Mouse (Mus musculus): ENCODE measurements around the gene Polr3e. TPM values are rescaled to one million over a fixed set of nuclear protein-coding genes. Genes with fewer than 3 reads are reported as not detected.
A peak's percentile ranks its signal among the peaks of the same experiment; 100 is the strongest.
"Not testable (repeated sequence)": the region's sequence is repeated elsewhere in the genome, so short reads cannot be mapped to it uniquely, and the experiment has no call there.

Gene Polr3e
- total RNA-seq, 1 experiment from 2014 or later: 26.5 TPM

- not testable (repeated sequence) for DNase-seq
Measured at GRCm38 (mm10) chr7:120911268-120911667, 6.3 kb upstream of the Polr3e start.

GRCm38 (mm10) chr7:120913332-120913731 is 4.2 kb upstream of the Polr3e start:
- no peak for DNase-seq

DNA sequence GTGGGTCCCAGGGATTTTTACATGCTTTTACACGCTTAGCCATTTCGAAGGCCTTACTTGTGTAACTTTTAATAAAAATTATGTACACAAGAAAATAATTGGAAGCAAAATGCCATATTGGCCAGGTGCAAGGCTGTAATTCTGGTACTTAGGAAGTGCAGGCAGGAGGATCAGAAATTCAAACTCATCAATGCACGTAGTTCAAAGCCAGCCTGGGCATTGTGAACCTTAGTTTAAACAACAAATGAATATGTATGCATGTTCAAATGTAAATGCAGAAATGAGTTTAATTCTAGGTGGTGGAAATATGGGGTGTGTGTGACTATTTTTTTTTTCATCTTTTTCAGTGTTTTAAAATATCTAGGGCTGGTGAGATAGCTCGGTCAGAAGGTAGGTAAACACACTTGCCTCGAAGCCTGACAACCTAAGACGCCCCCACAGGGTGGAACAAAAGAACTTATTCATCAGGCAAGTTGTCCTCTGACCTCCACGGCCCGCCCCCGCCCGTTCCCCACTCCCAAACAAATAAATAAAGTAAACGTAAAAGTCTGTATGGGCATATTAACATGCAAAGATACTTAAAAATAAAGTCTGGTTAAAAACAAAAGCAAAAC is 1.2 kb upstream of the Polr3e start:
- no peak for DNase-seq

DNA sequence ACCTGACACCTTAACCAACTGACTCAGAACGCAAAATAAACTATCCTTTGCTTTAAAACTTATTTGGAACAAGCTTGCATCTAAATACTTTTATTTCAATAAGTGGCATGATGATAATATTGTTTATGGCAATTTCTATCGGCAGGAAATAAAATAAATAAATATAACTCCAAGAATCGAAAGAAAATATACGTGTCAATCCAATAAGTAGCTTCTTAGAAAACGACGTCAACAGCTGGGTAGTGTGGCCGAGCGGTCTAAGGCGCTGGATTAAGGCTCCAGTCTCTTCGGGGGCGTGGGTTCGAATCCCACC is 309 bp upstream of the Polr3e start:
- no peak for DNase-seq

DNA sequence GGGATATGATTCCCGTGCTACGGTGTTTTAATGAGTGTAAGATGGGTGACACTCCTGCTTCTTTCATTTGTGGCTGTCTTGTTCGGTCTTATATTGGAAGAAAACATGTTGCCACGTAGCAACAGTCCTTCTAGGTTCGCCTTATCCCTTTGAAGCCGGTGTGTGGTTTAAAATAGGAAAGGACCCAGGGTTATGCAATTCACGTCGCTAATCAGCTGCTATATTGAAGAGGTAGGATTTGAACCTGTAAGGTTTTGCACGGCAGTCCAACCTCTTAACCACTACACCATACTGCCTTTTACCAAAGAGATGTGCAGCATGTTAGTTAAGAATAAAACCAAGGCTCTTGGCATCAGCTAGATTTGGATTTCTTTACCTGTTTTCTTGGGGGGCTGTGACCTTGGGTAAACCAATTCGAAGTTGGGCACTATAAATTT is 1.0 kb downstream of the Polr3e start:
- no peak for DNase-seq

- DNase-seq: no peak
Measured at GRCm38 (mm10) chr7:120933110-120933509, 15.6 kb downstream of the Polr3e start.

DNA sequence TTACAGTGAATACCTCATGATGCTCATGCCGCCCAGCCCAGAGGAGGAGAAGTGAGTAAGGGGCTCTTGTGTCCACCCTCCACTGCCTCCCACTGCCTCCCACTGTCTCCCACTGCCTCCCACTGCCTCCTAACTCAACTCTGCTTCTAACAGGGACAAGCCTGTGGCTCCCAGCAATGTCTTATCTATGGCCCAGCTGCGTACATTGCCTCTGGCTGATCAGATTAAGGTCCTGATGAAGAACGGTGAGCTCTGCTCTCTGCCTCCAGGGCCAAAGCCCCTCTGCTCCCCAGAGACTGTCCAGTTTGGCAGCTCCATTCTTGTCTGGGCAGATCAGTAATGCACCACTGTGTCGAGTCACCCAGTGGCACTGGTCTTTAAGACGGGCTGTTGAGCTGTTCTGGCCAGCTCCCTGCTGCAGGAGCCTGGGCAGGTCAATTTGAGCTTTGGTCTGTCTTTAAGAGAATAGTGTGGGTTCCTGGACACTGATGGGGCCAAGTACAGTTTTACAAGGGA is 16.2 kb downstream of the Polr3e start:
- DNase-seq: no peak

DNA sequence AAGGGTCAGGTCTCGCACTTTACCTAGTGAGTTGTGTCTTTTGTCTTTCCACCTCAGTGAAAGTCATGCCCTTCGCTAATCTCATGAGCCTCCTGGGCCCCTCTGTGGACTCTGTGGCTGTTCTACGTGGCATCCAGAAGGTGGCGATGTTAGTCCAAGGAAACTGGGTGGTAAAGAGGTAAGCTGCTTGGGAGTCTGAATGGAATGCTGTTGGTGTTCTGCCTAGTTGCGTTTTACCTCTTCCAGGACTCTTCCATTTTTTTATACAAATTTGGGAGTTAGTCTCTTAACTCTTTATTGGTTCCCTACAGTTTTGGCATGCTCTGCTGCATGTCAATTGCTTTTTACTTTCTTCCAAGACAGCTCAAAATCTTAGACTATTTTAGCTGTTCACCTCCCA is 17.2 kb downstream of the Polr3e start:
- peak; percentile 34 for DNase-seq

DNA sequence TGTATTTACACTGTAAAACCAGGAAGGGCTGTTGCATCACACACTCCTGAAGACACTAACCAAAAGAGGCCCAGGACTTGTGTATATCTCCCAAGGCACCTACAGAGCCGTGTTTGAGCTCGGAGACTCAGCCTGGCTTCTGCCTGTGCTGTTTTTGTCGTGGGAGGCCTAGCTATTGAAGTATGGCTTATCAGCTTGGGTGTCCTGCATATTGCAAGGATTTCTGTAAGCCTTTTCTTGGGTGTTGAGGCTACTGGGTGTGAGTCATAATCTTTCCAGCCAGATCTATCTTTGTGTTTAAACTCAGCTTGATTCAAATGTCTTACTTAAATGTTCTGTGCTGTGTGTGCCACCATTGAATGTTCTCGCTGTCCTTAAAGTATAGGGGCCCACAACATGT is 19.0 kb downstream of the Polr3e start:
- DNase-seq: no peak

DNA sequence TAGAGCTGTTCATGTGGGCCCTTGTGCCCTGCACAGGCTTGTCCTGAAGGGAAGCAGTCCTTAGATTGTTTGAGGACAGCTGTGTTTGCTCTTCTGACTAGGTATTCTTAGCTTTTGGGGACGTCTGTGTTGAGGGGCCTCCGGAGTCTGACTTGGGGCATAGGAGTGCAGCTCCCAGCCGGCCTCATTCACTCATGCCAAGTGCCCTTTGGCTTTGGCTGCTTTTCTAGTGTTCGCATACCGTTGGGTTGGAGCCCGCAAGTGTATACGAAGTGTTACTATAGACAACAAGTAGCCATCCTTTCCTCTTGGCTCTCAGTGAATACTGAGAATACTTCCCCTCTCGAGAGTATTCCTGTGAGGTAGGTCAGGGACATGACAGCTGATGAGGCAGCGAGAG is 20.7 kb downstream of the Polr3e start:
- no peak for DNase-seq

DNA sequence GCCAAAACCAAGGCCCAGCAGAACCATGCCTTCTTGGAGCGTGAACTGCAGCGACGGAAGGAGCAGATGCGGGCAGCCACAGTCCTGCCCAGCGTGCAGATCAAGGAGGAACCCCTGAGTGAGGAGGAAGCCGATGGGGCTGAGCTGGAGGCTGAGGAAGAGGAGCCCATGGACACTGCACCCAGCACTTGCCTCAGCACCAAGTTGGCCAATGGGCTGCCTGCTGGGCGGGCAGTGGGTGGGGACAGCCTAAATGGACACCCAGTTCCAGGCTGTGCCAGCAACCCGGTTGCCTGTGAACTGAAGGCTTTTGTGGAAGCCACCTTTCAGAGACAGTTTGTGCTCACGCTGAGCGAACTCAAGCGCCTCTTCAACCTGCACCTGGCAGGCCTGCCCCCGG is 22.8 kb downstream of the Polr3e start:
- DNase-seq: no peak

DNA sequence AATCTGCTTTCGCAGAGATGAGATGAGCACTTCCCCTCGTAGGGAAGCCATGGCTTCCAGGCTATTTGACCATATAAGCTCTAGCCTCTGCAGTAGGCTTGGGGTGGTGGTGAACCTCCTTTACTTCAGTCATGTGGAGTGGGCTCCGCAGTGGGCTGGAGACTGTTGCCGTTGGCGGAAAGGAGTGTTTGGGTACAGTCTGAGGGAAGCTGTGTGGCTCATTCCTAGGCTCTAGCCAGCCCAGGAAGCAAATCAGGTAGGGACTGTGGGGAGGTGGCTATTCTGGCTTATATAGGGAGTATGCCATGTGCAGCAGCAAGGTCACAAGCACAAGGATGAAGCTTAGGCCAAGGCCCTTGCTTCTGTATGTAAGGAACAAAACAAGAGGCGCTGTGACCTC is 23.7 kb downstream of the Polr3e start:
- DNase-seq: no peak

- no peak for DNase-seq
Measured at GRCm38 (mm10) chr7:120942506-120942905, 25.0 kb downstream of the Polr3e start.

- no peak for DNase-seq
Measured at GRCm38 (mm10) chr7:120943936-120944509, 26.5 kb downstream of the Polr3e start.

DNA sequence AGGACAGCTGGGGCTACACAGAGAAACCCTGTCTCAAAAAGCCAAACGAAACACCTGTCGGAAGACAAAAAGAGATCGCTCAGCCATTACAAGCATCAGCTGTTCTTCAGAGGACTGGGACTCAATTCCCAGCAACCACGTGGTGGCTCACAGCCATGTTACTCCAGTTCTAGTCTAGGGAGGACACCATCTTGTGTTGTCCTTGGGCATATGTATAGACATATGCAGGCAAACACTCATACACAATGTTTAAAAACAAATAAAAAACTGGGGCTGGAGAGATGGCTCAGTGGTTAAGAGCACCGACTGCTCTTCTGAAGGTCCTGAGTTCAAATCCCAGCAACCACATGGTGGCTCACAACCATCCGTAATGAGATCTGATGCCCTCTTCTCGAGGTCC is 36.0 kb downstream of the Polr3e start:
- not testable (repeated sequence) for DNase-seq

DNA sequence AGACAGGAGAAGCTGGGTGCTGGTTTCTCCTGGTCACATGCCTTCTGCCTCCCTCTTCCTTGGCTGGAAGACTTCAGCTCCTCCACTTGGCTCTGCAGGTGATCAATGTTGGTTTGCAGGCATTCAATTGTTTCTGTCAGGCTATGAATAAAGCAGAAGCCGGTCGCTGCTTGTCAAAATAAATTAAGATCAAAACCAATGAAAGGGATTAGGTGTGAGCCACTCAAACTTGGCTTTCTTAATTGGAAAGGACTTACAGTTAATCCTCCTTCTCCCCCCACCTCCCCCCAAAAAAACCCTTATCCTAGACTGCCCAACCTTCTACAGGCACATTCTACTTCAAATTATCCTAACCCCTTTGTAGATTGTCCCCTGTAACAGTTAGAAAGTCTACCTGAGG is 42.6 kb downstream of the Polr3e start:
- no peak for DNase-seq

- DNase-seq: no peak
Measured at GRCm38 (mm10) chr7:120960601-120961000, 43.1 kb downstream of the Polr3e start.

DNA sequence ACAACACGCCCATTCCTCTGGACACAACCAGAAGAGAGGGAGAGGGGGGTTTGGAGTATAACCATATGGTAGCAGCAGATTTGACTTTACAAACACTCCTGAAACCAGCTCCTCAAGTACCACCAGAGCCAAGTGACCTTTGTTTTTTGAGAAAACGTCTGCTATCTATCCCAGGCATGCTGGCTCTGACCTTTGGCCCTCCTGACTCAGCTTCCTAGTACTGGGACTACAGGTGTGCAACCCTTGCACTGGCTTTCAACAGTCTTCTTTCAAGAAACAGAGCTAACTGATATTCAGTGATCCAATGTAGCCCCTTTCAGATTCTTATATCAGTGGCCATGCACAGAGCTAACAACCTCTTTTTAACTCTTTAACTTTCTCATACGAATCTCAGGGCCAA is 44.3 kb downstream of the Polr3e start:
- no peak for DNase-seq

GRCm38 (mm10) chr7:120963126-120963525 is 45.6 kb downstream of the Polr3e start:
- no peak for DNase-seq

GRCm38 (mm10) chr7:120969221-120969620 is 51.7 kb downstream of the Polr3e start:
- DNase-seq: no peak

DNA sequence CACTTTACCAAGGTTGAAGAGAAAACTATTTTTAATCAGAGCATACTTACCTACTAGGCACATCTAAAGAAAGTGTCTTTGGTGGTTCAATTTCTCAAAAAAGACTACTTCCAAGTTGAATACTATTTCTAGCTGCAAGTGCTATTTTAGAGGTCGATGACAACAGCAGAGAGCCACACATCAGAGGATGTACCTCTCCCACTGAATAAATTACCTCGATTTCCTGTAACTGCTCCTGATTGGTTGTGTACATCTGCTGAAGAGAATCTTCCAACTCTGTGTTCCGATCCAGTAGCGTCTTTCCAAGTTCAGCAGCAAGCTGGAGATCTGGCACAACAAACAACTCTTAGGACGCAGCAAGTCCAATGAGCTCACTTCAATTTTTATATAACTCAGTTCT is 52.6 kb downstream of the Polr3e start:
- no peak for DNase-seq

DNA sequence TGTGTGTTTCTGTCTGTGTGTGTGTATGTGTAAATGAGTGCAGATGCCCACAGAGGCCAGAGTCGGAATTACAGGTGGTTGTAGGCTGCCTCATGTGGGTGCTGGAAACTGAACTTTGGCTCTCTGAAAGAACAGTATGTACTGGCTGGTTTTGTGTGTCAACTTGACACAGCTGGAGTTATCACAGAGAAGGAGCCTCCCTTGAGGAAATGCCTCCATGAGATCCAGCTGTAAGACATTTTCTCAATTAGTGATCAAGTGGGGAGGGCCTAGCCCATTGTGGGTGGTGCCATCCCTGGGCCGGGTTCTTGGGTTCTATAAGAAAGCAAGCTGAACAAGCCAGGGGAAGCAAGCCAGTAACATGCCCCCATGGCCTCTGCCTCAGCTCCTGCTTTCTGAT is 54.9 kb downstream of the Polr3e start:
- DNase-seq: not testable (repeated sequence)

DNA sequence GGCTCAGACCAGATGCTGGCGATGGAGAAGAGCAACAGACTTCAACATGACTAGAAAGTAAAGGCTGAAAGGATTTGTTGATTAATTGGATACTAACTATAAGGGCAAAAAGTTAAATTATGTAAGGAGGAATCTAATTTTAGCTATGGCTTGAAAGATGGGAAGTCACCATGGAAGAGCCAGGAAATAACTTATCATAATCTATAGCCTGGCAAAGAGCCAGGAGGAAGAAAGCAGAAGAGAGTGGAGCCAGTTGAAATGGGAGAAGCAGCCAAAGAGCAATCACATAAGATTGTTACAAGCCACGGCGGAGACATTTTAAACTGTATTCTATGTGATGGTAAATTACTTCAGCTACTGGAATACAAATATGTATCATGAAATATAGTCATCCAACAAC is 56.5 kb downstream of the Polr3e start:
- DNase-seq: no peak

DNA sequence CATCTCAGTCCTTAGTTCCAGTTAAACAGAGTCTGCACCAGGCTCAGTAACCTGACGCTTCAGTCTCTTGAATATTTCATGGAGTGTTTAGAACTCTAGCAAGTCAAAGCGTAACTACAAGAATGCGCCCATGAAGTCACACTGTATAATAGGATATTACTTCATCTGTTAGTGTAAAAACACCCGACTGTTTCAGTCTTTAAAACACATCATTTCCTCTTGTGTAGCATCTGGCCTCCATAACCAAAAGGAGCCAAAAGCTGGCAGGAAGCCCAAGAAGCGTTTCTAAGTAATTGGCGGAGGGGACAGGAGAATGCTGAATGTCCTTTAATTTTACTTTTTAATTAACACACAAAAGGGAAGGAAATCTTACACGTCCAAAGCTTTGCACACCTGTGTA is 59.5 kb downstream of the Polr3e start:
- no peak for DNase-seq

DNA sequence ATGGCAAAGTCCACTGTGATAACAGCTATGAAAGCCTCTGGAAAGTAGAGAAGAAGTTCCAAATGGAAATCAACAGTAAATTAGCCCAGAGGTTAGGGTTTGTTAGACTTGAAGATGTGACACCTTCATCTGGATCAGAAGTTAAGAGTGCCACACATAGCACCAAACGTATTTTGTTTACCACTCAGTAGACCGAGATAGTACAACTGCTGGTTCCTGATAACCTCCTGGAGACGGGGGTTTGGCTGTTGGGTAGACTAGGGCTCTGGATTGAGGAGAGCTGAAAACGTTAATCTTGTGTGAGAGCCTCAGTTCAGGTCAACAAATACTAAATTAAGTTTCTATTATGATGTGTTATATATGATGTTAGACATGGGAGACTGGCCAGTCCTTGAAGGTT is 62.5 kb downstream of the Polr3e start:
- no peak for DNase-seq
